Mouse (Mus musculus) heart, adult 2 months (tissue): ENCODE data around the gene Caln1.

Experiments used
- CTCF ChIP-seq: fragments of 200-600 bp; IDR thresholded peaks from 2 replicates; pipeline ENCODE4 v1.8.1; 2022; ENCODE audit warnings: antibody characterized with exemption, mild to moderate bottlenecking, moderate library complexity
- EP300 ChIP-seq: fragments of 200-500 bp; IDR thresholded peaks from 2 replicates; pipeline ENCODE4 v1.6.1; 2011; ENCODE audit warnings: low read depth, low read length, control low read depth; ENCODE audit not compliant: insufficient read depth
- POLR2A ChIP-seq: fragments of 200-500 bp; IDR thresholded peaks from 2 replicates; pipeline ENCODE4 v1.6.1; 2011; ENCODE audit warnings: mild to moderate bottlenecking, low read depth, low read length, control low read depth; ENCODE audit not compliant: insufficient read depth

- no peak for TF ChIP-seq POLR2A
- TF ChIP-seq CTCF, result no peak
- TF ChIP-seq EP300, result no peak
Measured at GRCm38 (mm10) chr5:130515395-130515794, 146.1 kb downstream of the Caln1 start.
